Comparison of ENCODE assay signal across 34 mouse cellular contexts in genomic region chr2:151636015-151636402, GRCm38 (mm10). TPM values are rescaled to one million over a fixed set of nuclear protein-coding genes. Genes with fewer than 3 reads are reported as not detected.
"Had no signal": no experiment of that assay in that cellular context is flagged by ENCODE, and none has a peak within 500 bp of the region (broad histone marks: within the 10 kb centered on the region; RNA-seq: fewer than 3 reads in every experiment).

No protein-coding gene starts in this region.

- H3K27ac ChIP-seq: heart, adult 2 months; heart, embryonic 13.5 days; heart, embryonic 15.5 days; hindbrain, embryonic 10.5 days; hindbrain, embryonic 12.5 days; hindbrain, embryonic 14.5 days; kidney, embryonic 15.5 days; kidney, postnatal 0 days; limb, embryonic 13.5 days; limb, embryonic 15.5 days; liver, embryonic 12.5 days; liver, embryonic 14.5 days had no signal

- H3K4me2 ChIP-seq: heart, embryonic 11.5 days; heart, embryonic 13.5 days; heart, embryonic 15.5 days; hindbrain, embryonic 12.5 days; hindbrain, embryonic 14.5 days; kidney, embryonic 15.5 days; limb, embryonic 13.5 days; limb, embryonic 15.5 days; liver, embryonic 12.5 days had no signal

- H3K4me1 ChIP-seq: liver, embryonic 12.5 days had no signal

- H3K9me3 ChIP-seq: heart, embryonic 13.5 days; heart, embryonic 15.5 days; hindbrain, embryonic 10.5 days; hindbrain, embryonic 12.5 days; kidney, embryonic 15.5 days; limb, embryonic 13.5 days; limb, embryonic 15.5 days; liver, embryonic 12.5 days had no signal

- ATAC-seq: hindbrain, embryonic 16.5 days; inflammation-experienced regulatory T-cells, adult 6 months; liver, embryonic 12.5 days had no signal

- H3K9ac ChIP-seq: heart, embryonic 13.5 days; heart, embryonic 15.5 days; hindbrain, embryonic 12.5 days; kidney, embryonic 15.5 days; limb, embryonic 13.5 days; limb, embryonic 15.5 days; liver, embryonic 12.5 days; liver, embryonic 14.5 days had no signal

- H3K36me3 ChIP-seq: heart, embryonic 13.5 days; heart, embryonic 15.5 days; hindbrain, embryonic 10.5 days; hindbrain, embryonic 12.5 days; kidney, embryonic 15.5 days; limb, embryonic 13.5 days; limb, embryonic 15.5 days; liver, embryonic 12.5 days had no signal

- DNase-seq: gastrocnemius, postnatal 14 days; gastrocnemius, postnatal 36 days; heart, adult 2 months; heart, postnatal 4 days; kidney, adult 2 months; kidney, adult 9 months; kidney, postnatal 14 days; kidney, postnatal 36 days; layer of hippocampus, adult 9-11 months; layer of hippocampus, postnatal 36 days had no signal

- H3K4me3 ChIP-seq: heart, adult 2 months; heart, embryonic 13.5 days; heart, embryonic 15.5 days; hindbrain, embryonic 10.5 days; hindbrain, embryonic 12.5 days; kidney, embryonic 15.5 days; limb, embryonic 13.5 days; limb, embryonic 15.5 days; liver, embryonic 12.5 days had no signal

RNA-seq across cellular contexts. Expression of gene Snph, which starts 3.6 kb away (rescaled TPM):
- polyA plus RNA-seq: inflammation-experienced regulatory T-cells, adult 6 months; liver, adult 2 months had no signal

RNA-seq across cellular contexts. Expression of gene Rad21l, which starts 32.3 kb away (rescaled TPM):
- total RNA-seq: gastrocnemius, adult 18-20 months; gastrocnemius, adult 8-10 months; gastrocnemius, postnatal 14 days; gastrocnemius, postnatal 36 days; heart, adult 2 months; heart, postnatal 25 days; heart, postnatal 4 days; liver, adult 2 months had no signal
- polyA plus RNA-seq: gonadal fat pad, adult 2 months; heart, adult 2 months; heart, embryonic 11.5 days; heart, embryonic 13.5 days; heart, embryonic 15.5 days; heart, postnatal 0 days; hindbrain, embryonic 10.5 days; hindbrain, embryonic 12.5 days; inflammation-experienced regulatory T-cells, adult 6 months; intestine, embryonic 16.5 days; kidney, adult 2 months; kidney, embryonic 15.5 days; kidney, postnatal 0 days; large intestine, adult 2 months; limb, embryonic 11.5 days; limb, embryonic 13.5 days; limb, embryonic 15.5 days; liver, adult 2 months; liver, embryonic 12.5 days; liver, embryonic 14.5 days; liver, embryonic 16.5 days had no signal
